Mouse (Mus musculus): Measurements from ENCODE around the gene Nhs. TPM values are rescaled to one million over a fixed set of nuclear protein-coding genes. Genes with fewer than 3 reads are reported as not detected.

The Nhs gene
- polyA plus RNA-seq, 1 experiment, result 0.13 TPM

- TF ChIP-seq USF1 (IDR thresholded peaks at IDR 0.05; ENCODE audit: low read depth) (no peak), FOSL1 (IDR thresholded peaks at IDR 0.05; ENCODE audit: insufficient read depth, low read length, poor library complexity, severe bottlenecking) (no peak), MAX (IDR thresholded peaks at IDR 0.05) (no peak), CTCF (IDR thresholded peaks at IDR 0.05; ENCODE audit: control insufficient read depth, insufficient read depth, insufficient read length) (no peak), MYOD1 (IDR thresholded peaks at IDR 0.05; ENCODE audit: control insufficient read depth, insufficient read length, low read depth) (no peak), CEBPB (IDR thresholded peaks at IDR 0.05; ENCODE audit: low read depth) (no peak), MYOG (IDR thresholded peaks at IDR 0.05; ENCODE audit: control insufficient read depth, extremely low read depth, insufficient read length) (no peak)
- Histone ChIP-seq H3K36me3 (ENCODE audit: control insufficient read depth, insufficient read depth) (no peaks in the 10 kb centered on the region), H3K79me3 (ENCODE audit: low read depth) (no peaks in the 10 kb centered on the region), H3K27me3 (ENCODE audit: control insufficient read depth, insufficient read depth, insufficient read length) (no peaks in the 10 kb centered on the region), H3K79me2 (ENCODE audit: control insufficient read depth, insufficient read depth) (no peaks in the 10 kb centered on the region), H3ac (ENCODE audit: control insufficient read depth, insufficient read length, low read depth) (no peak overlapping the region), H3K4me3 (ENCODE audit: insufficient read depth, poor library complexity, severe bottlenecking) (no peak overlapping the region)
Measured at GRCm38 (mm10) chrX:161967692-161968091, 191.8 kb downstream of the Nhs start.

- Histone ChIP-seq H3ac (ENCODE audit: control insufficient read depth, insufficient read length, low read depth) (no peak overlapping the region), H3K27me3 (ENCODE audit: control insufficient read depth, insufficient read depth, insufficient read length) (no peaks in the 10 kb centered on the region), H3K4me3 (ENCODE audit: insufficient read depth, poor library complexity, severe bottlenecking) (no peak overlapping the region), H3K79me2 (ENCODE audit: control insufficient read depth, insufficient read depth) (no peaks in the 10 kb centered on the region), H3K36me3 (ENCODE audit: control insufficient read depth, insufficient read depth) (no peaks in the 10 kb centered on the region), H3K79me3 (ENCODE audit: low read depth) (no peaks in the 10 kb centered on the region)
- no peak for TF ChIP-seq MAX (IDR thresholded peaks at IDR 0.05)
- no peak for TF ChIP-seq MYOD1 (IDR thresholded peaks at IDR 0.05; ENCODE audit: control insufficient read depth, insufficient read length, low read depth)
- no peak for TF ChIP-seq MYOG (IDR thresholded peaks at IDR 0.05; ENCODE audit: control insufficient read depth, extremely low read depth, insufficient read length)
- TF ChIP-seq FOSL1 (IDR thresholded peaks at IDR 0.05; ENCODE audit: insufficient read depth, low read length, poor library complexity, severe bottlenecking), result no peak
- TF ChIP-seq CTCF (IDR thresholded peaks at IDR 0.05; ENCODE audit: control insufficient read depth, insufficient read depth, insufficient read length), result no peak
- no peak for TF ChIP-seq CEBPB (IDR thresholded peaks at IDR 0.05; ENCODE audit: low read depth)
- no peak for TF ChIP-seq USF1 (IDR thresholded peaks at IDR 0.05; ENCODE audit: low read depth)
Measured at GRCm38 (mm10) chrX:161963372-161963771, 196.2 kb downstream of the Nhs start.

- Histone ChIP-seq H3K79me3 (ENCODE audit: low read depth) (no peaks in the 10 kb centered on the region), H3K27me3 (ENCODE audit: control insufficient read depth, insufficient read depth, insufficient read length) (no peaks in the 10 kb centered on the region), H3ac (ENCODE audit: control insufficient read depth, insufficient read length, low read depth) (no peak overlapping the region), H3K79me2 (ENCODE audit: control insufficient read depth, insufficient read depth) (no peaks in the 10 kb centered on the region), H3K4me3 (ENCODE audit: insufficient read depth, poor library complexity, severe bottlenecking) (no peak overlapping the region), H3K36me3 (ENCODE audit: control insufficient read depth, insufficient read depth) (no peaks in the 10 kb centered on the region)
- TF ChIP-seq MAX (IDR thresholded peaks at IDR 0.05) (no peak), CTCF (IDR thresholded peaks at IDR 0.05; ENCODE audit: control insufficient read depth, insufficient read depth, insufficient read length) (no peak), MYOG (IDR thresholded peaks at IDR 0.05; ENCODE audit: control insufficient read depth, extremely low read depth, insufficient read length) (no peak), USF1 (IDR thresholded peaks at IDR 0.05; ENCODE audit: low read depth) (no peak), MYOD1 (IDR thresholded peaks at IDR 0.05; ENCODE audit: control insufficient read depth, insufficient read length, low read depth) (no peak), CEBPB (IDR thresholded peaks at IDR 0.05; ENCODE audit: low read depth) (no peak), FOSL1 (IDR thresholded peaks at IDR 0.05; ENCODE audit: insufficient read depth, low read length, poor library complexity, severe bottlenecking) (no peak)
Measured at GRCm38 (mm10) chrX:161962855-161963254, 196.7 kb downstream of the Nhs start.

- Histone ChIP-seq H3K79me3 (ENCODE audit: low read depth) (no peaks in the 10 kb centered on the region), H3K79me2 (ENCODE audit: control insufficient read depth, insufficient read depth) (no peaks in the 10 kb centered on the region), H3K27me3 (ENCODE audit: control insufficient read depth, insufficient read depth, insufficient read length) (no peaks in the 10 kb centered on the region), H3K36me3 (ENCODE audit: control insufficient read depth, insufficient read depth) (no peaks in the 10 kb centered on the region), H3ac (ENCODE audit: control insufficient read depth, insufficient read length, low read depth) (no peak overlapping the region), H3K4me3 (ENCODE audit: insufficient read depth, poor library complexity, severe bottlenecking) (no peak overlapping the region)
- no peak for TF ChIP-seq USF1 (IDR thresholded peaks at IDR 0.05; ENCODE audit: low read depth)
- no peak for TF ChIP-seq CTCF (IDR thresholded peaks at IDR 0.05; ENCODE audit: control insufficient read depth, insufficient read depth, insufficient read length)
- no peak for TF ChIP-seq CEBPB (IDR thresholded peaks at IDR 0.05; ENCODE audit: low read depth)
- no peak for TF ChIP-seq FOSL1 (IDR thresholded peaks at IDR 0.05; ENCODE audit: insufficient read depth, low read length, poor library complexity, severe bottlenecking)
- TF ChIP-seq MYOG (IDR thresholded peaks at IDR 0.05; ENCODE audit: control insufficient read depth, extremely low read depth, insufficient read length), result no peak
- TF ChIP-seq MAX (IDR thresholded peaks at IDR 0.05), result no peak
- no peak for TF ChIP-seq MYOD1 (IDR thresholded peaks at IDR 0.05; ENCODE audit: control insufficient read depth, insufficient read length, low read depth)
Measured at GRCm38 (mm10) chrX:161961756-161962155, 197.8 kb downstream of the Nhs start.

GRCm38 (mm10) chrX:161961176-161961575 lies 198.4 kb downstream of the Nhs start:
- Histone ChIP-seq H3K36me3 (ENCODE audit: control insufficient read depth, insufficient read depth) (no peaks in the 10 kb centered on the region), H3K27me3 (ENCODE audit: control insufficient read depth, insufficient read depth, insufficient read length) (no peaks in the 10 kb centered on the region), H3ac (ENCODE audit: control insufficient read depth, insufficient read length, low read depth) (no peak overlapping the region), H3K4me3 (ENCODE audit: insufficient read depth, poor library complexity, severe bottlenecking) (no peak overlapping the region), H3K79me3 (ENCODE audit: low read depth) (no peaks in the 10 kb centered on the region), H3K79me2 (ENCODE audit: control insufficient read depth, insufficient read depth) (no peaks in the 10 kb centered on the region)
- TF ChIP-seq MYOG (IDR thresholded peaks at IDR 0.05; ENCODE audit: control insufficient read depth, extremely low read depth, insufficient read length) (no peak), FOSL1 (IDR thresholded peaks at IDR 0.05; ENCODE audit: insufficient read depth, low read length, poor library complexity, severe bottlenecking) (no peak), CEBPB (IDR thresholded peaks at IDR 0.05; ENCODE audit: low read depth) (no peak), MAX (IDR thresholded peaks at IDR 0.05) (no peak), MYOD1 (IDR thresholded peaks at IDR 0.05; ENCODE audit: control insufficient read depth, insufficient read length, low read depth) (no peak), USF1 (IDR thresholded peaks at IDR 0.05; ENCODE audit: low read depth) (no peak), CTCF (IDR thresholded peaks at IDR 0.05; ENCODE audit: control insufficient read depth, insufficient read depth, insufficient read length) (no peak)

GRCm38 (mm10) chrX:161952356-161952755 lies 207.2 kb downstream of the Nhs start:
- H3K4me3 ChIP-seq (ENCODE audit: insufficient read depth, poor library complexity, severe bottlenecking), result no peak overlapping the region
- no peaks in the 10 kb centered on the region for H3K27me3 ChIP-seq (ENCODE audit: control insufficient read depth, insufficient read depth, insufficient read length)
- no peaks in the 10 kb centered on the region for H3K36me3 ChIP-seq (ENCODE audit: control insufficient read depth, insufficient read depth)
- H3ac ChIP-seq (ENCODE audit: control insufficient read depth, insufficient read length, low read depth), result no peak overlapping the region
- no peaks in the 10 kb centered on the region for H3K79me3 ChIP-seq (ENCODE audit: low read depth)
- TF ChIP-seq CTCF (IDR thresholded peaks at IDR 0.05; ENCODE audit: control insufficient read depth, insufficient read depth, insufficient read length), result no peak
- no peak for TF ChIP-seq MYOD1 (IDR thresholded peaks at IDR 0.05; ENCODE audit: control insufficient read depth, insufficient read length, low read depth)
- no peak for TF ChIP-seq FOSL1 (IDR thresholded peaks at IDR 0.05; ENCODE audit: insufficient read depth, low read length, poor library complexity, severe bottlenecking)
- TF ChIP-seq MYOG (IDR thresholded peaks at IDR 0.05; ENCODE audit: control insufficient read depth, extremely low read depth, insufficient read length), result no peak
- no peak for TF ChIP-seq CEBPB (IDR thresholded peaks at IDR 0.05; ENCODE audit: low read depth)
- TF ChIP-seq USF1 (IDR thresholded peaks at IDR 0.05; ENCODE audit: low read depth), result no peak
- no peak for TF ChIP-seq MAX (IDR thresholded peaks at IDR 0.05)
- no peaks in the 10 kb centered on the region for H3K79me2 ChIP-seq (ENCODE audit: control insufficient read depth, insufficient read depth)
